Mouse (Mus musculus) ES-Bruce4 (cell line): ENCODE data around the gene Lyst.

ENCODE experiments used
- CTCF ChIP-seq: IDR thresholded peaks from one replicate; pipeline ENCODE4 v1.8.1; 2011; ENCODE audit warnings: low read depth, low read length
- EP300 ChIP-seq: IDR thresholded peaks from 2 replicates; pipeline ENCODE4 v1.6.1; 2011; ENCODE audit warnings: low read depth, low read length; ENCODE audit not compliant: insufficient read depth
- POLR2A ChIP-seq: IDR thresholded peaks from one replicate; pipeline ENCODE4 v1.8.1; 2011; ENCODE audit warnings: low read length; ENCODE audit not compliant: insufficient read depth

GRCm38 (mm10) chr13:13552020-13552419, 38.2 kb upstream of the Lyst start:
- TF ChIP-seq CTCF (no peak), POLR2A (no peak), EP300 (no peak)
